Mouse (Mus musculus) embryonic facial prominence, embryonic 13.5 days (tissue): ENCODE results near the gene Ggta1. TPM values are rescaled to one million over a fixed set of nuclear protein-coding genes. Genes with fewer than 3 reads are reported as not detected.

Experiments
- ATAC-seq: fragments of 200-750 bp; cut with Nextera tagmentation; 2 replicates; pipeline ENCODE4 v1.8.0; 2017; ENCODE audit warnings: low read depth; ENCODE audit not compliant: insufficient number of reproducible peaks, insufficient read depth, low FRiP score, low TSS enrichment
- H3K27ac ChIP-seq: fragments of 300-500 bp; sonication (generic); 2 replicates; pipeline ENCODE4 v1.5.1; 2015; ENCODE audit warnings: moderate library complexity, mild to moderate bottlenecking, inconsistent platforms
- H3K27me3 ChIP-seq: fragments of 300-500 bp; sonication (generic); 2 replicates; pipeline ENCODE4 v1.6.1; 2015; ENCODE audit warnings: mild to moderate bottlenecking, inconsistent platforms
- H3K36me3 ChIP-seq: fragments of 300-500 bp; sonication (generic); 2 replicates; pipeline ENCODE4 v1.6.1; 2015; ENCODE audit warnings: mild to moderate bottlenecking, inconsistent platforms
- H3K4me1 ChIP-seq: fragments of 300-500 bp; sonication (generic); 2 replicates; pipeline ENCODE4 v1.6.1; 2015; ENCODE audit warnings: inconsistent platforms
- H3K4me2 ChIP-seq: fragments of 300-500 bp; sonication (generic); 2 replicates; pipeline ENCODE4 v1.6.1; 2015; ENCODE audit warnings: moderate library complexity, mild to moderate bottlenecking, inconsistent platforms
- H3K4me3 ChIP-seq: fragments of 300-500 bp; sonication (generic); 2 replicates; pipeline ENCODE4 v1.5.1; 2015; ENCODE audit warnings: mild to moderate bottlenecking, inconsistent platforms
- H3K9ac ChIP-seq: fragments of 300-500 bp; sonication (generic); 2 replicates; pipeline ENCODE4 v1.6.1; 2015; ENCODE audit warnings: mild to moderate bottlenecking, inconsistent platforms
- H3K9me3 ChIP-seq: fragments of 300-500 bp; sonication (generic); 2 replicates; pipeline ENCODE4 v1.6.1; 2016; ENCODE audit warnings: inconsistent platforms
- WGBS: fragments of 180-500 bp; shearing (Covaris S2); methylation state at CpG from one replicate; pipeline ENCODE4 v1.1.7; 2015; ENCODE audit warnings: mixed read lengths; 5-methylcytosine and 5-hydroxymethylcytosine counted together
- polyA plus RNA-seq: library from polyadenylated mRNA; unstranded; fragments of >200 nt; fragmentation: Nextera tagmentation; extraction: Ambion mirVana; gene quantifications from 2 replicates; pipeline ENCODE4 v1.2.1, GENCODE M21; 2015

Ggta1 gene
- polyA plus RNA-seq, 1 experiment from 2014 or later: 16.7 TPM

- peaks cover 29% of the 10 kb centered on the region for H3K4me1 ChIP-seq
- no peak overlapping the region for H3K9ac ChIP-seq
- no peaks in the 10 kb centered on the region for H3K36me3 ChIP-seq
- no peak for ATAC-seq
- no peak overlapping the region for H3K4me2 ChIP-seq
- H3K9me3 ChIP-seq: no peaks in the 10 kb centered on the region
- 91% methylated on average over 5 of the region's 5 CpGs for WGBS
- no peak overlapping the region for H3K27ac ChIP-seq
- H3K27me3 ChIP-seq: no peaks in the 10 kb centered on the region
- no peak overlapping the region for H3K4me3 ChIP-seq
These were observed 11.5 kb downstream of the Ggta1 start for GRCm38 (mm10) chr2:35451484-35452050.

- Histone ChIP-seq H3K27ac (no peak overlapping the region), H3K9ac (no peak overlapping the region), H3K27me3 (no peaks in the 10 kb centered on the region), H3K4me2 (no peak overlapping the region), H3K9me3 (no peaks in the 10 kb centered on the region), H3K4me1 (peaks cover 36% of the 10 kb centered on the region), H3K4me3 (no peak overlapping the region), H3K36me3 (no peaks in the 10 kb centered on the region)
- ATAC-seq: no peak
- 76% methylated on average over 4 of the region's 4 CpGs for WGBS
These were observed 12.2 kb downstream of the Ggta1 start for GRCm38 (mm10) chr2:35450856-35451255.

GRCm38 (mm10) chr2:35449687-35450622 is 13.1 kb downstream of the Ggta1 start:
- Histone ChIP-seq H3K9ac (no peak overlapping the region), H3K27ac (no peak overlapping the region), H3K9me3 (no peaks in the 10 kb centered on the region), H3K4me1 (peaks cover 44% of the 10 kb centered on the region), H3K27me3 (no peaks in the 10 kb centered on the region), H3K4me3 (no peak overlapping the region), H3K4me2 (no peak overlapping the region), H3K36me3 (no peaks in the 10 kb centered on the region)
- no peak for ATAC-seq
- 76% methylated on average over 12 of the region's 12 CpGs for WGBS

- ATAC-seq: no peak
- Histone ChIP-seq H3K36me3 (no peaks in the 10 kb centered on the region), H3K4me3 (no peak overlapping the region), H3K9ac (no peak overlapping the region), H3K4me2 (no peak overlapping the region), H3K9me3 (no peaks in the 10 kb centered on the region), H3K4me1 (peaks cover 53% of the 10 kb centered on the region), H3K27me3 (no peaks in the 10 kb centered on the region), H3K27ac (peak overlapping the region; percentile 41; the same call in 1 of the 2 replicates)
- WGBS: 77% methylated on average over 9 of the region's 9 CpGs
These were observed 13.9 kb downstream of the Ggta1 start for GRCm38 (mm10) chr2:35448914-35449670.

GRCm38 (mm10) chr2:35448215-35448913 is 14.7 kb downstream of the Ggta1 start:
- Histone ChIP-seq H3K4me3 (no peak overlapping the region), H3K9me3 (no peaks in the 10 kb centered on the region), H3K27me3 (no peaks in the 10 kb centered on the region), H3K27ac (peak overlapping the region; percentile 41), H3K36me3 (no peaks in the 10 kb centered on the region), H3K9ac (no peak overlapping the region), H3K4me2 (no peak overlapping the region), H3K4me1 (peaks cover 56% of the 10 kb centered on the region)
- WGBS: 29% methylated on average over 7 of the region's 7 CpGs
- peak; percentile 52; the same call in 1 of the 2 replicates for ATAC-seq

GRCm38 (mm10) chr2:35447453-35447852 is 15.6 kb downstream of the Ggta1 start:
- no peaks in the 10 kb centered on the region for H3K9me3 ChIP-seq
- peak overlapping the region; percentile 23; the same call in 1 of the 2 replicates for H3K27ac ChIP-seq
- no peaks in the 10 kb centered on the region for H3K36me3 ChIP-seq
- no peak overlapping the region for H3K4me3 ChIP-seq
- H3K27me3 ChIP-seq: no peaks in the 10 kb centered on the region
- WGBS: 65% methylated on average over 7 of the region's 7 CpGs
- H3K9ac ChIP-seq: no peak overlapping the region
- no peak overlapping the region for H3K4me2 ChIP-seq
- H3K4me1 ChIP-seq: peaks cover 58% of the 10 kb centered on the region
- no peak for ATAC-seq

- ATAC-seq: no peak
- Histone ChIP-seq H3K27ac (peak overlapping the region; percentile 23; the same call in 1 of the 2 replicates), H3K4me1 (peaks cover 65% of the 10 kb centered on the region), H3K9me3 (no peaks in the 10 kb centered on the region), H3K4me3 (no peak overlapping the region), H3K36me3 (no peaks in the 10 kb centered on the region), H3K9ac (no peak overlapping the region), H3K27me3 (no peaks in the 10 kb centered on the region), H3K4me2 (no peak overlapping the region)
- WGBS: 86% methylated on average over 8 of the region's 8 CpGs
These were observed 16.2 kb downstream of the Ggta1 start for GRCm38 (mm10) chr2:35446798-35447197.

GRCm38 (mm10) chr2:35446300-35446699 is 16.7 kb downstream of the Ggta1 start:
- no peak overlapping the region for H3K4me2 ChIP-seq
- H3K36me3 ChIP-seq: no peaks in the 10 kb centered on the region
- H3K9ac ChIP-seq: no peak overlapping the region
- no peak for ATAC-seq
- H3K27me3 ChIP-seq: no peaks in the 10 kb centered on the region
- peaks cover 70% of the 10 kb centered on the region for H3K4me1 ChIP-seq
- 82% methylated on average over 5 of the region's 5 CpGs for whole genome bisulfite sequencing
- peak overlapping the region; percentile 22; the same call in 1 of the 2 replicates for H3K27ac ChIP-seq
- no peak overlapping the region for H3K4me3 ChIP-seq
- no peaks in the 10 kb centered on the region for H3K9me3 ChIP-seq

- Histone ChIP-seq H3K4me1 (peaks cover 71% of the 10 kb centered on the region), H3K27ac (peak overlapping the region; percentile 41; the same call in 1 of the 2 replicates)
- no peak for ATAC-seq
These were observed 17.4 kb downstream of the Ggta1 start for GRCm38 (mm10) chr2:35445610-35446009.

GRCm38 (mm10) chr2:35444764-35445262 is 18.2 kb downstream of the Ggta1 start:
- H3K36me3 ChIP-seq: no peaks in the 10 kb centered on the region
- peak overlapping the region; percentile 65 for H3K27ac ChIP-seq
- H3K4me2 ChIP-seq: peak overlapping the region; percentile 35
- no peak overlapping the region for H3K4me3 ChIP-seq
- H3K9me3 ChIP-seq: no peaks in the 10 kb centered on the region
- H3K9ac ChIP-seq: 0 out of 2 replicates have a peak overlapping the region, but pooled peaks have one; percentile 21
- no peak for ATAC-seq
- no peaks in the 10 kb centered on the region for H3K27me3 ChIP-seq
- peaks cover 71% of the 10 kb centered on the region for H3K4me1 ChIP-seq
- 69% methylated on average over 6 of the region's 6 CpGs for WGBS

More at GRCm38 (mm10) chr2:35445610-35446009, 17.4 kb downstream of the Ggta1 start:
- Histone ChIP-seq H3K9me3 (no peaks in the 10 kb centered on the region), H3K36me3 (no peaks in the 10 kb centered on the region), H3K4me3 (no peak overlapping the region), H3K4me2 (peak overlapping the region; percentile 20; the same call in 1 of the 2 replicates), H3K9ac (no peak overlapping the region), H3K27me3 (no peaks in the 10 kb centered on the region)
- WGBS: 65% methylated on average over 7 of the region's 7 CpGs
